Mouse (Mus musculus) bone marrow, adult 2 months (tissue): ENCODE measurements around the gene Crtc2. TPM values are rescaled to one million over a fixed set of nuclear protein-coding genes. Genes with fewer than 3 reads are reported as not detected.

Experiments used
- H3K27ac ChIP-seq: fragments of 200-500 bp; 2 replicates; pipeline ENCODE4 v1.5.1; 2012; ENCODE audit warnings: low read depth, mild to moderate bottlenecking, control low read depth, inconsistent platforms, low read length; ENCODE audit not compliant: control insufficient read depth, poor library complexity, insufficient read depth
- H3K4me1 ChIP-seq: fragments of 200-500 bp; 2 replicates; pipeline ENCODE4 v1.6.1; 2011; ENCODE audit warnings: low read length; ENCODE audit not compliant: control insufficient read depth, insufficient read depth
- H3K4me3 ChIP-seq: fragments of 200-500 bp; replicated peaks from 2 replicates; pipeline ENCODE3; 2011; ENCODE audit warnings: mild to moderate bottlenecking, low read depth, low read length, control low read depth; ENCODE audit not compliant: control insufficient read depth
- CTCF ChIP-seq: fragments of 200-500 bp; IDR thresholded peaks from 2 replicates; pipeline ENCODE4 v1.5.1; 2011; ENCODE audit warnings: low read length, control low read depth; ENCODE audit not compliant: control insufficient read depth, insufficient read depth
- POLR2A ChIP-seq: fragments of 200-500 bp; IDR thresholded peaks from 2 replicates; pipeline ENCODE4 v1.6.1; 2011; ENCODE audit warnings: low read depth, mild to moderate bottlenecking, control low read depth, low read length, borderline replicate concordance; ENCODE audit not compliant: control insufficient read depth
- WGBS: fragments of 180-500 bp; shearing (Covaris S2); methylation state at CpG from one replicate; pipeline ENCODE4 v1.1.7; 2018; 5-methylcytosine and 5-hydroxymethylcytosine counted together
- polyA plus RNA-seq: library from polyadenylated mRNA; stranded (reverse); fragments of >200 nt; gene quantifications from 2 replicates; pipeline ENCODE4 v1.2.4, GENCODE M21; 2011; ENCODE audit warnings: low replicate concordance; ENCODE audit not compliant: missing spikeins, insufficient read depth, insufficient read length

The Crtc2 gene
- polyA plus RNA-seq, 1 experiment: 67.3 TPM

GRCm38 (mm10) chr3:90231075-90231474 lies 22.9 kb upstream of the Crtc2 start:
- H3K27ac ChIP-seq: peak overlapping the region; percentile 89

DNA sequence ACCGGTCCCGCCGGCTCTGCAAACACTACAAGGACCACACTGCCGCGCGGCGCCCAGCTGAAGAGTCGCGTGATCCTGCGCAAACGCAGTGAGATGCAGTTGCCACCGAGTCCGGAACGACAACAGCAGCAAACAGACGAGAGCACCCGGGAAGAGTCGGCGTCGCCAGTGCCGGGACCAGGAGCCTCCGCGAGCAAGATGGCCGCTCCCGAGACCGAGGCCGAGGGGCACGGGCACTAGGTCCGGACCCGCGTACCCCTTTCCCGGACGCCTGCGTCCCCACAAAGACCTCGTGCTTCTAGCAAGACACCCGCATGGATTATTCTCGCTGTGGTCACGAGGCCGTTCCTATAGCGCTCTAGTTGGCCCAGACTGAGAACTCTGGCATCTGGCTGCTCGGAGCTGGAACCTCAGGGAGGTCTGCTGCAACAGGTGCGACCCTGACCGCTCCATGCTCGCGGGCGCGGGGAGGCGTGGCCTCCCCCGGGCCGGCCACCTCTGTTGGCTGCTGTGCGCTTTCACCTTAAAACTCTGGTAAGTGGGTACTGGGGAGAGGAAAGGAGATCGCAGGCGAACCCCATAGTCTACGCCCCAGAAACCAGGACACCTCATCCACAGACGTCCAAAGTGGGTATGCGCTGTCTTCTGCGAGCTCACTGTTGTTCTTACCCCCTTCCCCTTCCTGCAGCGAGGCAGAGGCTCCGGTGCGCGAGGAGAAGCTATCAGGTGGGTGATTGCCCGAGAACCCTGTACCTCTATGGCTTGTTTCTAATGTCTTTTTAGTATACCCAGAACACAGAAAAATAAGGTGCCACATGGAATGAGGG lies 22.2 kb upstream of the Crtc2 start, which contains the start of gene Jtb:
Jtb (plus strand) TSS at position 91 of the 827 bp plus-strand sequence.
- TF ChIP-seq CTCF (no peak; the same call in 1 of the 2 replicates), POLR2A (peak; percentile 91)
- H3K4me3 ChIP-seq: peak within 1 kb of the TSS; percentile 95
- H3K27ac ChIP-seq: peak within 1 kb of the TSS; percentile 89
- no peaks in the 10 kb centered on the region for H3K4me1 ChIP-seq
- under 1% methylated on average over 61 of the region's 61 CpGs for WGBS

More at GRCm38 (mm10) chr3:90231075-90231474, 22.9 kb upstream of the Crtc2 start:
- 8% methylated on average over 8 of the region's 8 CpGs for whole genome bisulfite sequencing
- Histone ChIP-seq H3K4me3 (peak overlapping the region; percentile 95), H3K4me1 (no peaks in the 10 kb centered on the region)
- TF ChIP-seq POLR2A (no peak), CTCF (no peak)

GRCm38 (mm10) chr3:90241251-90241650 lies 12.7 kb upstream of the Crtc2 start:
- Histone ChIP-seq H3K4me1 (peaks cover 4% of the 10 kb centered on the region; the same call in 1 of the 2 replicates), H3K4me3 (no peak overlapping the region), H3K27ac (no peak overlapping the region)
- WGBS: 79% methylated on average over 2 of the region's 2 CpGs
- TF ChIP-seq POLR2A (no peak), CTCF (no peak)

GRCm38 (mm10) chr3:90241669-90242358 lies 12.1 kb upstream of the Crtc2 start:
- 59% methylated on average over 10 of the region's 10 CpGs for WGBS
- TF ChIP-seq POLR2A: no peak
- no peak for TF ChIP-seq CTCF
- Histone ChIP-seq H3K4me3 (no peak overlapping the region), H3K27ac (no peak overlapping the region), H3K4me1 (peaks cover 4% of the 10 kb centered on the region; the same call in 1 of the 2 replicates)

DNA sequence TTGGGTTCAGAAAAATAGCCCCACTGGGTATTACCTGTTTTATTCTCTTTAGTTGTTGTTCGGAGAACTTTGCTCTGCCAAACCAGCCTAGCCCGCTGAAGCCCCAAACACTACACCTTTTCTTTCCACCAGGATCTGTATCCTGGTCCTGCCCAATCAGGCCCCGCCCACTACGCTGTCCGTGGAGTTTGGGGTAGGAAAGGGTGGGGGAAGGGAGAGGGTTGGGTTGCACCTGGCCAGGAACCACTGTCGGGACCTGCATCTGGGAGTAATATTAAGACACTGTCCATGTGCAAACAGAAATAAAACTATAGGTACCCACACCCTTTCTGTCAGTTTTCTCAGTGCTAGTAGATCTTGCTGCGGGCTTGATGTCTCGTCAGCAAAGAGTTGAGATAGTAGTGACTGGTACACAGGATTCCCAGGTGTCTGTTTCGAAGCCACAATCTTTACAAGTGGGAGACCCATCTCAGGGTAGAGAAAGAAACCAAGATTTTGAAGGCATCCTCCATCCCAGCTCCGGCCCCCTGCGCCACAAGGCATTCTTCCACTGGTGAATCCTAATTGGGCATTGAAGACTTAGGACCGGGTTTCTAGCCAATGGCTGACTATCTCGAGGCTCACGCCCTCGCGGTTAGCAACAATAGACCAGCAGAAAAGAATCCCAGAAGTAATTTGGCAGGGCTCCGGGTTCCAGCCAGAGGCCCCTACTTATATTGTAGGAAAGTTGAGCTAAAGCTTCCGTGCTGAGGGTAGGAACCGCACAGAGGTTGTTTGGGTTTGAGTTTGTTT lies 10.8 kb upstream of the Crtc2 start, which contains the start of gene Creb3l4:
Creb3l4 (minus strand) TSS at position 529 of the 792 bp plus-strand sequence.
- peaks cover 5% of the 10 kb centered on the region; the same call in 1 of the 2 replicates for H3K4me1 ChIP-seq
- no peak within 1 kb of the TSS for H3K4me3 ChIP-seq
- TF ChIP-seq POLR2A (no peak), CTCF (no peak)
- no peak within 1 kb of the TSS for H3K27ac ChIP-seq
- WGBS: 73% methylated on average over 19 of the region's 19 CpGs

DNA sequence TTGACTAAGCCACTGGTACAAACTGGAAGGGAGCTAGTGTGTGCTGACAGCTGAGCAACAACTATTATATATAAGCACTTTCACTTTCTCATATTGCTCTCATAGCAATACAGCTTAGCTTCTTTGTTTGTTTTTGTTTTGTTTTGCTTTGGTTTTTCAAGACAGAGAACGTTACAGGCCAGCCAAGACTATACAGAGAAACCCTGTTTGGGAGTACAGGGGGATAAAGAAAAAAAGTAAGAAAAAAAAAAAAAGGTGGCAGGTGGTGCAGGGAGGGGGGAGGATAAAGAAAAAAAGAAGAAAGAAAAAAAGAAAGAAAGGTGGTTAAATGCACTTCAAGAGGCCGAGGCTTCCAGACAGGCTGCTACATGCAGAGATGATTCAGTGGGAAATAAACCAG lies 8.6 kb upstream of the Crtc2 start:
- H3K27ac ChIP-seq: no peak overlapping the region
- no peak overlapping the region for H3K4me3 ChIP-seq
- TF ChIP-seq POLR2A: no peak
- no peak for TF ChIP-seq CTCF
- WGBS: 13% methylated on average over 2 of the region's 2 CpGs
- peaks cover 5% of the 10 kb centered on the region; the same call in 1 of the 2 replicates for H3K4me1 ChIP-seq

- H3K4me1 ChIP-seq: peaks cover 1% of the 10 kb centered on the region; the same call in 1 of the 2 replicates
These were observed 6.4 kb upstream of the Crtc2 start for GRCm38 (mm10) chr3:90247630-90247959.

More at GRCm38 (mm10) chr3:90247630-90247959, 6.4 kb upstream of the Crtc2 start:
- 5% methylated on average over 3 of the region's 3 CpGs for WGBS
- H3K4me3 ChIP-seq: peak overlapping the region; percentile 62
- H3K27ac ChIP-seq: peak overlapping the region; percentile 60
- TF ChIP-seq CTCF (no peak), POLR2A (no peak)
